Mouse (Mus musculus) testis, postnatal 10 days (tissue): ENCODE measurements around the gene Gm17482.

ENCODE experiments used
- DNase-seq: peaks from one replicate; pipeline ENCODE4 v3.0.0; 2021; ENCODE audit warnings: low spot score

The Gm17482 gene

DNA sequence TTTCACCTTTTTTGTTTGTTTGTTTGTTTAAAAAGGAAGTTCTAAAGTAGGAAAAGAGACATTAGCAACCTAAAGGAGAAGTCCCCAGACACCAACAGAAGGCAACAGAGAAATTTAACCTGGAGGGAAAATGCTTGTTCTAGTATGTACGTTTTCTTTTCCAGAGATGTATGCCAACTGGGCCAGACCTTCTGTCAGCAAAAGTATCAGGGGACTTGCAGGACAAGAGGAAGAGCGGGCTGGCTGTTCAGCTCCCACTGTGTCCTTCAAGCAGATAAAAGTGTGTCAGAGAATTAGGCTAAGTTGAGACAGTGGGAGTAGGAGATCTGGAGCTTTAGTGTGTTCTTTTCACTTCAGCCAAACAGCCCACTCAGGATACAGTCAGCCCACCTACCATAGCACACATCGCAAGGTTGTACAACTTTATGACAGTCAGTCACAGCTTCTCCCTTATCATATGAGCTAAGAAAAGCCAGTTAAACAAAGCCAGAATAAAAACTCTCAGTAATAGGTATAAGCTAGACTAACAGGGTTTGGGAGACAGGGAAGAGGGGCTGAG, 18.4 kb downstream of the Gm17482 start:
- DNase-seq, result no peak

DNA sequence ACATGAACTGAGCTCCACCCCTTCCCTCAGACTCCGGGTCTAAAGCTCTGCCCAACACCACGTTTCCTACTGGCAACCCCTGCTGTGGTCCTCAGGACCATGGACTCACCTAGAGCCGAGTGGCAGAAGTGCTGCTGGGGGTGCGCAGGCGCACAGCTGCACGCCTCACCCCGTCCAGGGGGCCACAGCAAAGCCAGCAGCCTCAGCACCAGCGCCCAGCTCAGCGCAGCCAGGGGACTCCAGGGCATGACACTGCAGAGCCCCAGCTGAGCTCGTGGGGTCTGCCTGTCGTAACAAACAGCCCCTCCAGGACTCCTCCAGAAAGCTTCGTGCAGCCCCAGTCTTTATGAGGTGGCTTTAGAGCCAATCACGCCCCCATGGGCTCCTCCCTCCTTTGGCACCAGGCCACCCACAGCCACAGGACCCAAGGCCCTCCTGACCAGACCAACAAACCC, 24.4 kb downstream of the Gm17482 start:
- DNase-seq, result peak; percentile 70

DNA sequence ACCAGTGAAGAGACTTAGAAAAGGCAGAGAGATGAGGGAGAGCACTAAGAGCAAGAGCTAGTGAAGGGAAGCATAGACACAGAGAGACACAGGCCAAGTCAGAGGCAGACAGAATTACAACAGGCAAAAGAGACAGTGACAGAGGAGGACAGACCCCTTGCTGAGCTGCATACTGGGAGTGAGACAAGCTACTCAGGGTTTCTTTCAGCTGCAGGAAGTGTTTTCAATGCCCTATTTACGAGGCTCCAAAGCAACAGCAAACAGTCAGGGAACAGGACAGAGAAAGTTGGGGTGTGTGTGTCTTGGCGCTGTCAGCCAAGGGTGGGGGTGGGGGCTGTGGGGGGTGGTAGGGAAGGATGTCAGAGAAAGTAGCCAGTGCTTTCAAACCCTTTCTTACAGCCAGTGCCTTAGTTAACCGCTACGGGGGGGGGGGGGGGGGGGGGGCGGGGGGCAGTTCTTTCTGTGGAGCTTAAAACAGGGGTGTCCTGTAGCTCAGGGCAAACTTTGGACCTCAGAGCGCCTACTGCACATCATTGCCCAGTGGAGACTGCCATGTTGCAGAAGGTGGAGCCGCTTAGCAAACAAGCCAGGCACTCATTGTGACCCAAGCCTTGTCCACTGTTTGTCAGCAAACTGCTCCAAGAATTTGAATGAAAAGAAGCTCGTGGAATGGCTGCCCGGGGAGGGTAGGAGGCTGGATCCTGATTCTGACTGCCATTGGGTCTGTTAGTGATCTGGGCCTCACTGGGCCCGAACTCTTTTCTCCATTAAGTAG, 25.1 kb downstream of the Gm17482 start, which contains the start of gene Timp4:
Gene Timp4, minus strand, starts transcription at position 107 of the 775 bp plus-strand sequence.
- no peak for DNase-seq

DNA sequence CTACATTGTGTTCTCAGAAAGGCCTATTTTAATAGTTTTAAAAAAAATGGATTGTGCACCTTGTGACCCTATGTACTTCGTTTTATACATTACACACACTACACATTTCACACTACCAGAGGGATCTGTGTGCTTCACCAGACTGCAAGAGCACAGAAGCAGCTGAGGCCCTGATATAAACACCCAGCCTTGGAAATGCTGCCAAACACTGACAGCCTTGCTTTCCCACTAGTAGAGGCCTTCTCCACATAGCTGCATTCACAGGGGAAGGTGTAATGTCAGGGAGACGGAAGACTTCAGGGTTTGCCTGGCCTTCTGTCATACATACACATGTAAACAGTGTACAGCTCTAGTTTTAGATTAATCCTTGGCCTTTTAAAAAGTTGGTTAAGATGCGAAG, 28.0 kb downstream of the Gm17482 start:
- DNase-seq, result no peak

DNA sequence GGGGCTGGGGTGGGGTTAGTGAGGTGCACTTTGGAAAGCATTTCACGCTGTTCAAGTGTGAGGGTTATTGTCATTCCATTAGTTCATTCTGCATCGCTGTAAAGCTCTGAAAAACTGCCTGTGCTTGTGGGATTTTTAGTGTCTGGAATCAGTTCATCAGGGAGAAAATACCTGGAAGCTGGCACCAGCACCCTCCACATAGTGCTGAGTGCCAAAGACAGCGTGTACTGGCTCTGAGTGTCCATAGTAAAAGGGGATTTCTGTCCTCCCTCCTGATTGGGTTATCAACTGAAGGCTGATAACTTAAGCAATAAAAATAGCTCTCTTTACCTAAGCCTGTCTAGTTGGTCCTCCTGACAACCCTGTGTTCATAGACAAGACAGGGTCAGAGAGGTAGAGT, 33.4 kb downstream of the Gm17482 start:
- DNase-seq, result no peak

DNA sequence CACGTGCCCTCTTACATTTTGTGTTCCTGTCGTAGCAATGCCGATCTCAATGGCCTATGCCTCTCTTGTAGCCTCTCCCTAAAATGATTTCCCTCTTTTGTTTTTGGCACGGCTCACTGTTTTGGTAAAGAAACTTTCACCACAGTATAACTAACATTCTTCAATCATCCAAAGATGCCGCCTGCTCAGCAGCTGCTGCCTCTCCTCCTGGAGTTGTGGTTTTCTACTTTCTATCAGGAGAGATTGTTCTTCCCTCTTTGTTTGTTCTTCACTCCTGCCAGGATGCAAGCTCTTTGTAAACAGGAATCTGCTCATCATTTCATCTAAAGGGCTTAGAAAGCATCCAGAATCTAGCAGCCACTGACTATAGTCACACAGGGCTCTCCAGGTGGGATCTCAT, 39.6 kb downstream of the Gm17482 start:
- no peak for DNase-seq

DNA sequence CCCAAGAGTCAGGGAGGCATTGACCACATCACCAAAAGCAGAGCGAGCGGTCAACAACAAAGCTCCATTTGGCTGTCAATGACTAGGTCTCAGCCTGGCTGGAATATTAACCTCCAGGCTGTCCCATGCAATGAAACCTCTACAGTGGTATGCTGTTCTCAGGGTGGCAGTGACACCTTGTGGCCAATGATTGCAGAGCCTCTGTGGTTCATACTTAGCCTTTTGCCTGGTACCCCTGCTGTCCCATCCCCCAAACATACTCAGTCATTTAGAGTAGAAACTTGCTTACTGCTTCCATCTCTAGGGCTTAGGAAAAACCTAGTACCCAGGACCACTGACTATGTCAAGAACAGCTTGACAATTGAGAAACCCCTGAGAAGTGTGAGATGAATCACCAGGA, 40.8 kb downstream of the Gm17482 start:
- peak; percentile 80 for DNase-seq

DNA sequence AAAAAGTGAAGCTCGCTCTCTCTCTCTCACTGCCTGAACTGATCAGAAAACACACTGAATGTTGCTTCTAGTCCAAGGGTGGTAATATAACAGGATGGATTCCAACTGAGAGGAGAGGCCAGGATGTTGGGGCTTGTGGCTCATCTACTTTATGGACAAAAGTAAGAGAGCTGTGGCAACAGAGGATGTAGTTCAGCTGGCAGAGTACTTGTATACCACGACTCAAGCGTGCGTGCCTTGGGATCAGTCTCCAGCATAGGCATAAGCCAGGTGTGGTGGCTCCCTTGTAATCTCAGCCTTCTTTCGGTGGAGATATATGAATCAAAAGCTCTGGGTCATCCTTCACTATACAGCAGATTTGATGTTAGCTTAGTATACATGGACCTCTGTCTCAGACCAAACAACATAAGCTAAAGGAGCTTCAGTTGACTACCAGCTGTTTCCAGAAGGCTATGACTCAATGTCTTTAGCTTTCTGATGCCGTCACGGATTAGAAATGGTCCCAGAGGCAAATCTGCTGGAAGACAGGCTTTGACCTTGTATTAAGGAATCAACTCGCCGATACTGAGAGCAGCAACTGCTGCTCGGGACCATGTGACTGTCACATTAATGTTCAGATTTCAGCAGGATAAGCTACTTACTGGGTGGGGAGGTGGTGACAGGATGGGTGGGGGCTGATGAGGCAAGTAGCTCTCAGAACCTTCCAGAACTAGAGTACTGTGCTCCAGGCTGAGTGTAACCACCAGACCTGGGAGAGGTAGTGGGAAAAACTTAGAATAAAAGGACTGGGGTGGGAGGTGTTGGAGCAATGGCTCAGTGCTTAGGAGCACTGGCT, 41.6 kb downstream of the Gm17482 start:
- no peak for DNase-seq

DNA sequence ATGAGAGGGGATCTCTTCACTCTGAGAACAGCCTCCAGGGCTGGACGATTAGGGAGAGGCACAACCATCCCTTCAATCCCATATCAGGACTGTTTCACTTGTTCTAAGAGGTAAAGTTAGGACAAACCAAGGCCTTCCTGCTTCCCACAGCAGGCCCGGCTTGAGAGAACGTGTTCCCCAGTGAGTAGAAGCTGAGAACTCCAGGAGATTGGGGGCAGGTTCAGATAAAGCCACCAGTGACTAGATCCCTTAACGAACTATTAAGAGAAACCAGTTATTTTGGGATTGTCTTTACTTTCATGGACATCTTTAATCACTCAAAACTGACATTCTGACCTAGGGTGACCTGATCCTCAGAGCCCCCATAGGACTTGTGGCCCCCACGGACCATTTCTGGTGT, 42.4 kb downstream of the Gm17482 start:
- DNase-seq, result no peak

DNA sequence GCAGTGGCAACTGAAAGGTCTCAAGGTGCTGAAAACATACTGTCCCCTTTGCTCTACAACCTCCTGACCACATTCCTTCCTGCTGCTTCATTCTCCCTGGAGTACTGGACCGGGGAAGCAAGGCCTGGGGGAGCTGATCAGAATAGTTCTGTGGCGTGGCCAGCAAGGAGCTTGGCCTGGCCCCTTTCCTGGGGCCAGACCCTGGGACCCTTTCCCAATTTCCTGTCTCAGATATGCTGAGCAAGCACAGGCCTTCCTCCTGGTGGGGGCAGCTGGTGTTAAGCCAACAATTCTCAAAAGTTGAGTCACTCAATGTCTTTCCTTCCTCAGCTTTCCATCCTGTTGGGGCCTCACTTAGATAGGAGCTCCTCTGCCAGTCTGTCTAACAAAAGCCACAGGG, 42.9 kb downstream of the Gm17482 start:
- DNase-seq, result no peak

DNA sequence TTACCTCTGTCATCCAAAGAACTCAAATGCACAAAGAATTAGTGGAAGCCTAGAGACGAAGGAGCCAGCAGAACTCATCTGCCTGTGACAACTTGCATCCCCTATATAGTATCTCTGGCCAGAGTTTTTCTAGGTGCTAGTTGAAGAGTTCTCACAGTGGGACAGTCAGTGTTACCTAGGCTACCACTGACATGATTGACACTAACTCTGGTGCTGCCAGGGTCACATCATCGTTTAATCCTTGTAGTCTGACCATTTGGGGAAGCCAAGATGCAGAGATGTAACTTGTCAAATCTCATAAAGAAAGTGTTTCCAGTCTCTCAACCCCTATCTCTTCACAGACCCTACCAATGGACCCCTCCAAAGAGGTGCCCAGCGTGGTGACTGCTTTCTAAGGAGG, 44.2 kb downstream of the Gm17482 start:
- DNase-seq, result no peak

DNA sequence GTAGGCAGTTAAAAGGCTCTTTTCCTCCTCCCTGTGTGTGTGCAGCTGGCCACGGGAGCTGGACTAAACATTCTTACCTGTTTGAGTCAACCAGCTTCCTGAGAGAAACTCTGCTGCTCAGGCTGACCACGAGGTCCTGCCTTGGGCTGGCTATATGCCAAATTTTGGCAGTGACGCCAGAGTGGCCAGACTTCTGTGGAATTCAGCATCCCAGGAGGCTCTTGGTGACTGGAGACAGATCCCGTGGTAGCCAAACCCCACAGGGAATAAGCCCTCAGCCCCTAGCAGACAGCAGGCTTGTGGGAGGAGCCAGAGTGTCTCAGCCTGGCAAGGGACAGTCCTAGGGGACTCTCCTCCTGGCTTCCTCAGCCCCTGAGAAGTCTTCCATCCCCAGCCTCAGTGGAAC, 44.7 kb downstream of the Gm17482 start:
- peak; percentile 51 for DNase-seq

DNA sequence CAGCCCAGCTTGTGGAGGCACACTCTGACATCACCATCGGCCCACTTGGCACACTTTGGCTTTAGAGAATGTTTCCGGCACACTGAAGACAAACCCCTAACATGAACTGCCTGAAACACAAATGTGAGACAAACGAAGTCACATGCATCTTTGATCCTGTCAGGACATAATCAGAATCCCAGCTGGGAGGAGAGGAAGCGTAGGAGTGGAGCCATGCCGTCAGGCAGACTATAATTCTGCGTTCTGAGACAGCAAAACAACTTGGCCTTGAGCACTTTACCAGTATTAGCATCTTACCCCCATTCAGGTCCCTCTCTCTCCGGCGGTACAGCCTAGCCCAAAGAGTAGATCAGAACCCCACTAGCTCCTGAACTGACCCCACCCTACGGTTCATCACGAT, 46.2 kb downstream of the Gm17482 start:
- no peak for DNase-seq

DNA sequence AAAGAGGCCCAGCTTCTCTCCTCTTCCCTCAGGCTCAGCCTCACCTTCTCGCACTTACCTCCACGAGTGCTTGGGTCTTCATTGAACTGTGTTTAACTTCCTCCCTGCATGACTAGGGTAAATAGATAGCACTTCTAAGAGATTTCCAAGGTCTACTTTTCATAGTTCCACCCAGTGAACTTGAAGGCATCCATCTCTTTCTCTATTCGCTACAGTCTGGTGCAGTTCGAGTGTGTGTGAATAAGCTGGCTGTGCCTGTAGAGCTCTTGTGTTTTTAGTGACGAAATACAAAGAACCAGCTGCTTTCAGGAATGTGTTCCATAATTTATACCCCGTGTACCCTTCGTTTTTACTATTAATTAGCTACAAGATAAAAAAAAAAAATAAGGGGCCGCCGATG, 47.6 kb downstream of the Gm17482 start:
- DNase-seq, result no peak

DNA sequence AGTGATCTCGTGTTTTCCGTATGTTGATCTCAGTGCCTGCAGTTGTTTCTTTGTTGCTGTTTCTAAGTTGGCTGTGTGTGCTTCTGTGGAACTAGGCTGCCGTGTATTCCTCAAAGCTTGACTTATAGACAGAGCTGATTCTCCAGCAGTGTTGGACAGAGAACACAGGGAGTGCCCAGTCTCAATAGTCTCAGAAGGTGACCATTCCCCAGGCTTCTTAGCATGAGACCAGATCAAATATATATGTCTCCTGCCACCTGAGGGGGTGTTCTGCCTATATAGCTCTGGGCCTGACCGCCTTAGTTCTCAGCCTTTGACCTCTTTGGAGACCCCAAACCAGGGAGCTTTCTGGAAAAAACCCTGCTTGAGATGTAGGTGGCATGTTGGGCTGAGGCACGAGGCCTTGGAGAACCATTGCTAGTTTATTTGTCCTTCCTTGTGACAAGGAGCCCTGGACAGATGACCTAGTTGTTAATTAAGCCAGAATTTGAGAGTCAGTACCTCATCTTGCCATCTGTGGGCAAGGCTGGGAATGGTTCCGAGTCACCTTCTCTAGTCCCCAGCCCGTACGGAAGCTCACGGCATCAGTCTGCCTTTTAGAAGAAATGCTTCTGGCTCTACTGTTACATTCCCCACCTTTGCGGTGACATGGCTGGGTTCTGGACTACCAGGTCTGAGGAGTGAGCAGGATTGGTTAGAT, 48.1 kb downstream of the Gm17482 start:
- no peak for DNase-seq

DNA sequence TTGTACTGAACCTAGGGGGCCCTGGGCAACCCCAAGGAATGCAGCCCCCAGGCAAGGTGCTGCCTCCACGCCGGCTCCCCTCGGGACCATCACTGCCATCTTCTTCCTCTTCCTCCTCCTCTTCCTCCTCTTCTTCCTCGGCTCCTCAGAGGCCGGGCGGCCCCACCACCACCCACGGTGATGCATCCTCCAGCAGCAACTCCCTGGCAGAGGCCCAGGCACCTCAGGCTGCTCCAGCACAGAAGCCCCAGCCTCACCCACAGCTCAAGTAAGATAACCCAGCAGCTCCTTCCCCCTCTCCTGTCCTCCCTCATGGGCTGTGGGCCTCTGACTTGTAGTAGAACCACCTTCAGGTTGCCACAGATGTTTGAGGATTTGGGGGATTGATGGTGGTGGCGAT, 50.9 kb downstream of the Gm17482 start:
- DNase-seq, result peak; percentile 47

DNA sequence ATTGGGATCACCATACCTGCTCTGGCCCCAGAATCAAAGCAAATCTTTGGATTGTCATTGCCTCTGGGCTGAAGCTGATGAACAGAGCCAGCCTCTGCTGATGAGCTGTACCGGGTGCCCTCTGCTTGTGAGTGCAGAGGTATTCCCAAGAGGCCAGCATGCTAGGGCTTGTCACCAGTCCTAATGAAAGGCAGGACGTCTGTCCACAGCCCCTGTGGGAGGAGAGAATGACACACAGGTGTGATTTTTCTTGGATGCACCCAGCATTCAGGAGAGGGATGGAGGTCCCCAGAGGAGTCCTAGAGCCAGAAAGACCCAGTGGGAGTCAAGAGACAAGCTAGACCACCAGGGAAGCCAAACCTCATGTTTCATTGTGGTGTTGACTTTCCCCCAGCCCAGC, 52.5 kb downstream of the Gm17482 start:
- no peak for DNase-seq

DNA sequence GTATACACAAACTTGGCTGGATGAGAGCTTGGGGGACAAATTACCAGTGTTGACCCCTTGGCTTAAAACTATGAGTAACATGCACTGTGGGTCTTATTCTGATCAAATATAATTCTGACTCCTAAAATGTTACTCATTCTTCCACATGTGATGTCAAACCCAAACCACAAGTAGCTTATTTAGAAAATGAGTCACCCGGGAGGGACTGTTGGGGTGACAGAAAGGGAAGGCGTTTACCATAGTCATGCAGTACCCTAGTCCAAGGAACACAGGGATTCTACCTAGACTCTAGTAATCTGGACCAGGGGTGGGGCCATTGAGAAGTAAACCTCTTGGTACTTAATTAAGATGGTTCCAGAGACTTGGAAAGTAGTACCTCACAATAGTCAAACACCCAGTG, 57.0 kb downstream of the Gm17482 start:
- DNase-seq, result no peak

DNA sequence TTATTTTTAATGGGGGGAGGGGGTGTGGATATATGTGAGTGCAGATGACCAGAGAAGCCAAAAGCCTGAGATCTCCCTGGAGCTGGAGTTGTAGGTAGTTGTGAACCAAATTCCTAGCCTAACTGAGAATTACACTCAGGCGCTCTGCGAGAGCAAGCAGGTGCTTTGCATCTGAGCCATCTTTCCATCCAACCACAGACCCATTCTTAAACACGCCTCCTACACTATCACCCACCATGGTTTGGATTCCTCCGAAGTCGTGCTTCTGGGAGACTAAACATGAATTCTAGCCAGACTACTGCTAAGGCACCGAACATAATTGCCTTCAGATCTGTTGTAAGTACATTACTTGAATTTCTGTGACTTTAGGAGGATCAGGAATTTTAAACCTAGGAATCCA, 59.3 kb downstream of the Gm17482 start:
- no peak for DNase-seq

DNA sequence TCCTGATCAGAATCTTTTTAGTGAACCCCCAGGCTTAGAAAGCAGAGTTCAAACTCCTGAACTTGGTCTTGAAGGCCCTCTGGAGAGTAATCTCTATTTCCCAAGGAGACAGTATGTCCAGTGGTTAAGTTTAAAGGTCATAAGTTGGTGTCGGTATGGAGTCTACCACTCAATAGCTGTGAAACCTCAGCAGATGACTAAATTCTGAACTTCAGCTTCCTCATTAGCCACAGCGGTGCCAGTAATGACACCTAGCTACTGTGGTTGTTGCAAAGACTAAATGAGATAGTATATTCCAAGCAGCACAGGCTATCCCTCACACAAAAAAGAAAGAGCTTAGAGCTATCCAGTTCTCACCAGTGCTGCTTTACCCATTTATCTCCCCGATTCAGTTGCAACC, 61.1 kb downstream of the Gm17482 start:
- DNase-seq, result no peak

DNA sequence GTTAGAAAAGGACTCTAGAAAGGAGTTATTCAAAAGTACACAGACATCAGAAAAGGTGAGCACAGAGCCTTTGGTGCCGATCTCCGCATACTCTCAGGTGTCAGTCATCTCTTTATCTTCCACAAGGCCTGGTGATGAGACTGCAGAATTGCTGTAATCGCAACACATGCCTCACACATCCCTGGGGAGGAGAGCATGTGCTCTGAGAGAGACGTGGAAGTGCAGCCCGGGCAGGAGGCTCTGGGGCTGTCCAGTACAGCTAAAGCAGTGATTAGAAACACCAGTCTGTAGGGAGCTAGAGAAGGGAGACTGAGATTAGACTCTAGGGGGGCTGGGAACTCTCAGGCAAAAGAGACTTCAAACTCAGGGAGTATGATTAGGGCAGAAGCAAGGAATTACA, 63.4 kb downstream of the Gm17482 start:
- no peak for DNase-seq

DNA sequence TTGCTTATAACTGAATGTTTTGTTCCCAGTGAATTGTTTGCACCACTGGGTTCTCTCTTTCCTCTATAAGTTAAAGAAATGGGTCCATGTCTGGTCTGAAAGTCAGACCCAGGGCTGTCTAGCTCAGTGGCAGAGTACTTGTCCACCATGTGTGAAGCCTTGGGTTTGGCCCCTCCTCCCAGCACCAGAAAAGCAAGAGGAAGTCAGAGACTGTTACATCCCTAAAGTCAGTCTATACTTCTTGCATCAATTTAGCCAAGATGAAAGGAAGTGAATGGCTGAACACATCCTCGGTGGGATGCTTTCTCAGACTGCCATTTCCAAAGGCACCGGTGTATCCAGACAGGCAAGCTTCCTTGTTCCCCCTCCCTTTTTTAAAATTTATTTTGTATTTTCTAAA, 63.9 kb downstream of the Gm17482 start:
- DNase-seq, result no peak
